Mouse (Mus musculus) cerebellum, postnatal 4 days (tissue): ENCODE measurements at regions not wholly inside any gene's neighbourhood (a gene's known extent, or its start where the extent isn't known, plus 50 kb on each side); places are given as distances from the start of the nearest gene placed in this dataset.
A peak's percentile ranks its signal among the peaks of the same experiment; 100 is the strongest.

ENCODE experiments used
- DNase-seq, 2 experiments: peaks; one replicate each; pipeline ENCODE4 v3.0.0; 2022; ENCODE audit warnings: low spot score in 2 of 2, mixed read lengths in 1 of 2

DNA sequence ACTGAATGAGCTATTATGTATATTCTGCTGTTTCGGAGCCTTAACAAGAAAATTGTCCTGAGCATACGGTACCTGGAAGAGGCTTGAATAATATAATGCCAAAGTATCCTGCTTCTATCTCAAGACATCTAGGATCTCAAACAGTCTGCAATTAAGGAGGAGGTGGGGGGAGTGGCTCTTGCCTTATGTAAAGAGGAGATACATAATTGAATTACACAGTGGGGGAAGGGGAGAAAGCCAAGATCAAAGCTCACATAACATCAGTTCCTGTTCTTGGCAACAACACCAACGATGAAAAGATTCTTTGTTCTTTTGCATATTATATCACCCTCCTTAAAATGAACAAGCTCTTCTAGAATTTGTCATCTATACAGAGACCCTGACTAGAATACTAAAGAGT lies 512.4 kb upstream of the Zeb2 start:
- DNase-seq = no peak

GRCm38 (mm10) chr2:45623056-45623455 lies 505.9 kb upstream of the Zeb2 start:
- DNase-seq = no peak

DNA sequence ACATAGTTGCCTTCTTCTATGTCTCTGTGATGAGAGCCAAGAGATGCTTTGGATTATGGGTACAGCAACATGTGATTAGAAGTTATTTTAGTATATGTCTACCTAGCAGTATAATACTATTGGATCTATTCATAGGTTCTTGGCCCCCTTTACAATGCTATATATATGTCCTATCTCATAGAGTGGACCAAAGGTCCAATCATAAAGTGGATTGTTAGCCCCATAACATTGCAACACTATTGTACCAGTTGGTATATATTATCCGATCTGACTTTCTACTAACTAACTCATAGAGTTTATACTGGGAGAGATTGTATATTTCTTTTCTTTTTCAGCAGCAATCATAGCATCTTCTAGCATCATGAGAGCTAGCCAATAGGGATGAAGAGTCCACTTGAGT lies 491.7 kb upstream of the Zeb2 start:
- DNase-seq = no peak

- DNase-seq = no peak
These were observed 490.2 kb upstream of the Zeb2 start for GRCm38 (mm10) chr2:45607393-45607792.

DNA sequence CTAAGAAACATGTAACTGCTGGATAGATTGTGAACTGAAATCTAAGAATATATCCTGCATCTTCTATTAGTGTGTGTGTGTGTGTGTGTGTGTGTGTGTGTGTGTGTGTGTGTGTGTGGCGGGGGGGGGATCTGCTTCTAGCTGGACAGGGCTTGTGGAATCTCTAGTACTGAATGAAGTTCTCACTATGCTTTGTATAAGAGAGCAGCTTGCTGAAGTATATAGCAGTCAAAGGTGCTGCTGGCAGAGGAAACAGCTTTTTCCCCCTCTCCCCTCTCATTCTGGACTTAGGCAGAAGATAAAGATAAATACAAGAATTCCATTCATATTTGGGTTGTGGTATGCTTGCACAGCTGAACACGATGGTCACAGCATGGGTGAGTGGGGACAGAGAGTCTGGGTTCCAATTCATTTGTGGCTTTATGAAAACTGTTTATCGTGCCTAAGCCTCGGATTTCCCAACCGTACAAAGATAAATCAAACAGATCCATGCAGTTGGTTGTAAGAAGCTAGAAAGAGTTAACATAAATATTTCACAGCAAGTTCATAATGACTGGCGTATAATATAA lies 484.2 kb upstream of the Zeb2 start:
- no peak for DNase-seq

DNA sequence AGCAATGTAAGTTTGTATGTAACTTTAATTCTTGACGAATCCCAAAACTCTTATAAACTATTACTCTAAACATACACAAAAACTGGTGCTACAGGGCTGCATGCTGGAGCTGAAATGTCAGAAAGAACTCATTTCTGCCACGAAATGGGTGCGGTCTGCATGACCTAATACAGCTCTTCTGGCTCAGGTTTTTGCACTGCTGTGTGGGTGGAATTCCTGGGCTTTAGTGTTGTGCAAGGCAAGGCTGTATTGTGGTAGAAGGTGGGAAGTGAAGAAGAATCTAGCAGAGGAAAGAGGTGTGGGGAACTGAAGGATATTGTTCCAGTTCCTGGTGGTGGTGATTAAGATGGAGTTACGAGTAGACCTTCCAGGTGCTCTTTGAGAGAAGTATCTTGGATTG lies 476.6 kb upstream of the Zeb2 start:
- no peak for DNase-seq

- DNase-seq = no peak
These were observed 473.8 kb upstream of the Zeb2 start for GRCm38 (mm10) chr2:45590980-45591379.

GRCm38 (mm10) chr2:45588248-45588647 lies 471.1 kb upstream of the Zeb2 start:
- DNase-seq = no peak

GRCm38 (mm10) chr2:45586588-45587200 lies 469.5 kb upstream of the Zeb2 start:
- no peak for DNase-seq

GRCm38 (mm10) chr2:45581549-45581925 lies 464.3 kb upstream of the Zeb2 start:
- no peak for DNase-seq

DNA sequence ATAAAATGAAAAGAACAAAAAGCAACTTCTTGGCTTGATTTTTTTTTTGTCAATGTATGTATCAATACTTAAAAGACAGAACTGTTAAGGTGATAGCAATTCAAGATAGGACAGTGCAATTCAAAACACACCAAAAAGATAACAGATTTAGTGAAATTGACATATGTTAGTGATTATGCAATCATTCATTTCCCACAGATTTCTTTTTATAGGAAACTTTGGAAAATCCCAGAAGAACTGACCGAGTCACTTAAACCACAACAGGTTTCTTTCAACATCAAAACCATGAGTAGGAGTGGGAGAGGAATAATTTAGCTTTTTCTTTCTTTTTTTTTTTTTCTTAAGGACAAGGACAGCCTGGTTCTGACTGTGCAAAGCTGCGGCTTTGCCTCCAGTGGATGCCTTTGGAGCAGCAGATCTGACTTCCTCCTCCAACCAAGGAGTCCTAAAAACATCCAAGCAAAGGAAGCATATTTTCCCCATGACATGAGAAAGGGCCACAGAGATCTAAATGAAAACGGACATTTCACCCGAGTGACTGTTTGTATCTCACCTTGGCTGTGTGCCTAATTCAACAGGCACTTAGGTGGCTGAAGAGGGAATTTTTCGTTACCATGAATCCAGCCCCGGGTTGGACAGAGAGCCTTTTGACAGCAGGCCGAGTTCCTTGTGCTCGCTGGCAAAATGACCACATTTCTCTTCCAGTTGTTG lies 463.8 kb upstream of the Zeb2 start:
- peak in 1 of 2 experiments; percentile 4 for DNase-seq

GRCm38 (mm10) chr2:45572906-45573305 lies 455.7 kb upstream of the Zeb2 start:
- DNase-seq = no peak

GRCm38 (mm10) chr2:45554707-45555106 lies 437.5 kb upstream of the Zeb2 start:
- no peak for DNase-seq

- no peak for DNase-seq
These were observed 424.2 kb upstream of the Zeb2 start for GRCm38 (mm10) chr2:45541394-45541793.

DNA sequence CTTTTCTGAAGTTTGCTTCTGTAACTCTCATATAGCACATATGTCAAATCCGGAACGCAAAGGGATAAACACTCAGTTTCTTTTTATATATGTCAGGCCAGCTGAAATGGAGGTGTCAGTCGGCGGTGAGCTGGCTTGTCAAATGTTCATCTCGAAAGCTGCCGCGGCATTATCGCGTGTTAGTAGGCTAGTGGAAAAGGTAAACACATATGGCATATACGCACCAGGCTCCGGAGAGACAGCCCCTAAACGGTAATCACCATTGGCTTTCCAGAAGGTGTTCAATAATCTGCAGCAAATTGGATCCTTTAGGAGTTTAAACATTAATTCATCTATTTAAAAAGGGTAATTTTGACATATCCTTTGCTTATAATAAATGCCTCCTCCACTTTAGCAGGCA lies 421.8 kb upstream of the Zeb2 start:
- no peak for DNase-seq

DNA sequence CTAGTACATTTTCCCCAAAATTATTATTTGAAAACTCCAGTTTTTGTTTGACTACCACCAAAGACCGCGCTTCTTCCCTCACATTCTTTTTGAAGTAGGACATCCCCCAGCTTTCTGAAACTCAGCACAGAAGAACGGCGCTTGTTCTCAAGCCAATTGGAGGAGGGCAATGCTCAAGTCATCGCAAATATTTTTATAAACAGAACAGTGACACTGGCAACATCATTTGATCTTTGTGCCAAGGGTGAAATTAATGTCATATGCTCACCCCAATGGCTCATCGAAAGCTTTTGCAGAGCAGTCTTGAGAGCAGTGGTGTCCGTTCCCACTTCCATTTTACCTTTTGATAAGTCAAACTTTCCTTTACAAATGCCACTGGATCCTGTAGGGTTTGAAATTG lies 420.5 kb upstream of the Zeb2 start:
- no peak for DNase-seq

- no peak for DNase-seq
These were observed 417.6 kb upstream of the Zeb2 start for GRCm38 (mm10) chr2:45534806-45535205.

DNA sequence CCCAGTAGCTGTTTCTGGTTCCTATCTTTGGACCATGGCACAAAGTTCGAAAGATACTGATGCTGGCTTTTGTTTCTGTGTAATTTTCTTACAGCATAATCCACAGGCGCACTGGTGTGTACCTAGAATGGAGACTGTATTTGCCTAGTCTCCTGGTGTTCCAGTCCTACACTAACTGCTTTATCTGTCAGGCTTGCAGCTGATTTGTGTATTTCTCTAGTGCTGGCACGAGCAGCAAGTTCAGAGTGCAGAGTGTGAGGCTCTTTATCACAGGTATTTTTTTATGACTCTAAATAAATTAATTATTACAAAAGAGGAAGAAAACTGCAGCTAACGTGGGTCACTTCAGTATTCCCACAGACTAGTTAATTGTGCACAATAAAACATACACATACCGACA lies 405.1 kb upstream of the Zeb2 start:
- DNase-seq = no peak

GRCm38 (mm10) chr2:45519550-45520152 lies 402.5 kb upstream of the Zeb2 start:
- DNase-seq = no peak

DNA sequence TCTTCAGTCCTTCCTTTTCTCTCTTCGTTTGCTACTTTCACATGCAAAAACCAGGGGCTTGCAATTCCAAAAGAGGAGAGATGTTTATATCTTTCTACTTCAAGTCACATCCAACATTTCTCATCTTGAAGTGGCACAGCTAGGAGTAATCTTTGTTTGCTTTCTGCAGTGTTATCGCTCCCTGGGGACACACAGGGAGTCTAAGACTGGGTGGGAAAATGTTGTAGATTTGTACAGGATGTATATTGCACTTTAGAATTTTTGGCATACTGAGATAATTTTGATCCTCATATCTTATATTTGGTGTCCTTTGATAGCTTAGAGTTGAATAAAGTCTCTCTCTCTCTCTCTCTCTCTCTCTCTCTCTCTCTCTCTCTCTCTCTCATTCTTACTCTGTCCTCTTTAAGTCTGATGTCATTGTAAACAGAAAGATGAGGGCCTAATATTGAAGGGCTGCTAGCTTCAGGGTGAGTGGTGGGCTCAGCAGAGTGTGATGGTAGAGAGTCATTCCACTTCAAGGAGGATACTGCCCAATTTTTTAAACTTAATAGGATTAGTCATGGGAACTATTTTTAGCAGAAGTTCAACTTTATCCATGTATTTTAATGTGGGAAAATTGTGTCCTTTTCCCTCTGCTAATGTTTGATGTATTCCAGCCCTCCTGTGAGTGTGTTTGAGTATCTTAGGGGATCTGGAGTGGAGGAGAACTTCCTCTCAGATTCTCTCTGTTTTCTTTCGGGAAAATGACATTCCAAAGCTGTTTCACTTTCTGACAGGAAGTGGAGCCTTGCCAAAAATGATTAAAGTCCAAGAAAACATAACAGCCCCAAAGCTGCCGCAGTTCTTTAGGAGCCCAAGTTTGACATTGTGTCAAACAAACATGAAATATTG lies 397.3 kb upstream of the Zeb2 start:
- no peak for DNase-seq

- no peak for DNase-seq
These were observed 395.7 kb upstream of the Zeb2 start for GRCm38 (mm10) chr2:45512852-45513251.

DNA sequence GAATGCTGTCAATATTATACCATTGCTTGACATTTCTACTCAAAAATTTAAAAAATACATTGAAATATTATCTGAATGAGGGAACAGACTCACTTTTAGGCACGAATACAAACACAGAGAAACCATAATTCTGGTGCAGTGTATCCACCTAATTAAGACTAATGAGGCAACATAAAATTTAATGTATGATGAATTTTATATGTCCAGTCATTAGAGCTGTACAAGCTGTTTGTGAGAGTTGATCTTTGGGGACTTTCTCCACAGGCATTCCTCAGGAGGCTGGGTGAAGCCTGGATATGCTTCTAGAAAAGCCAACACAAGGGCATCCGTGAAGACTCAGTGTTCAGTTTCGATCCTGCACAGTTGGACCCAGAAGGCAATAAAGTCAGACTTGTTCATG lies 394.6 kb upstream of the Zeb2 start:
- no peak for DNase-seq
